Mouse (Mus musculus) kidney, adult 2 months (tissue): ENCODE measurements at regions not wholly inside any gene's neighbourhood (a gene's known extent, or its start where the extent isn't known, plus 50 kb on each side); places are given as distances from the start of the nearest gene placed in this dataset.

Experiments
- DNase-seq: peaks from one replicate; pipeline ENCODE4 v3.0.0; 2021
- H3K27ac ChIP-seq: fragments of 200-500 bp; 2 replicates; pipeline ENCODE4 v1.5.1; 2012; ENCODE audit warnings: low read depth, low read length, control low read depth, inconsistent platforms; ENCODE audit not compliant: insufficient read depth
- H3K27me3 ChIP-seq: fragments of 200-500 bp; replicated peaks from 2 replicates; pipeline ENCODE4 v1.6.1; 2012; ENCODE audit warnings: mild to moderate bottlenecking, moderate library complexity, low read length, inconsistent platforms; ENCODE audit not compliant: control insufficient read depth, insufficient read depth
- H3K36me3 ChIP-seq: fragments of 200-500 bp; 2 replicates; pipeline ENCODE4 v1.6.1; 2012; ENCODE audit warnings: mild to moderate bottlenecking, moderate library complexity, low read length, inconsistent platforms; ENCODE audit not compliant: control insufficient read depth, insufficient read depth
- H3K4me1 ChIP-seq: fragments of 200-500 bp; 2 replicates; pipeline ENCODE4 v1.6.1; 2011; ENCODE audit warnings: low read length; ENCODE audit not compliant: control insufficient read depth, insufficient read depth
- H3K4me3 ChIP-seq: fragments of 200-500 bp; 2 replicates; pipeline ENCODE4 v1.5.1; 2011; ENCODE audit warnings: mild to moderate bottlenecking, low read depth, low read length, control low read depth; ENCODE audit not compliant: insufficient read depth
- CTCF ChIP-seq: fragments of 200-500 bp; conservative IDR thresholded peaks from 2 replicates; pipeline ENCODE4 v1.5.1; 2011; ENCODE audit warnings: low read depth, mild to moderate bottlenecking, control low read depth, low read length, moderate library complexity, mixed read lengths; ENCODE audit not compliant: insufficient read depth, insufficient read length
- POLR2A ChIP-seq: fragments of 200-500 bp; IDR thresholded peaks from one replicate; pipeline ENCODE4 v1.6.1; 2011; ENCODE audit warnings: low read depth, low read length, control low read depth
- WGBS: fragments of 180-500 bp; shearing (Covaris S2); methylation state at CpG from one replicate; pipeline ENCODE4 v1.1.7; 2018; 5-methylcytosine and 5-hydroxymethylcytosine counted together

- no peaks in the 10 kb centered on the region for H3K27me3 ChIP-seq
- TF ChIP-seq POLR2A: no peak
- no peak for TF ChIP-seq CTCF
- DNase-seq: no peak
- H3K36me3 ChIP-seq: no peaks in the 10 kb centered on the region
- H3K27ac ChIP-seq: no peak overlapping the region
- no peaks in the 10 kb centered on the region for H3K4me1 ChIP-seq
- H3K4me3 ChIP-seq: no peak overlapping the region
- WGBS: 46% methylated on average over 6 of the region's 6 CpGs
These were observed 147.3 kb upstream of the Usp24 start for GRCm38 (mm10) chr4:106168741-106169140.

GRCm38 (mm10) chr4:106169466-106169865 lies 146.5 kb upstream of the Usp24 start:
- no peak overlapping the region for H3K4me3 ChIP-seq
- 94% methylated on average over 4 of the region's 4 CpGs for WGBS
- no peaks in the 10 kb centered on the region for H3K4me1 ChIP-seq
- no peak for DNase-seq
- H3K27me3 ChIP-seq: no peaks in the 10 kb centered on the region
- no peaks in the 10 kb centered on the region for H3K36me3 ChIP-seq
- no peak overlapping the region for H3K27ac ChIP-seq
- TF ChIP-seq CTCF: no peak
- TF ChIP-seq POLR2A: no peak

GRCm38 (mm10) chr4:106170731-106171130 lies 145.3 kb upstream of the Usp24 start:
- no peaks in the 10 kb centered on the region for H3K36me3 ChIP-seq
- no peak overlapping the region for H3K4me3 ChIP-seq
- no peak overlapping the region for H3K27ac ChIP-seq
- H3K27me3 ChIP-seq: no peaks in the 10 kb centered on the region
- DNase-seq: no peak
- H3K4me1 ChIP-seq: no peaks in the 10 kb centered on the region
- WGBS: 92% methylated on average over 8 of the region's 8 CpGs
- TF ChIP-seq CTCF (no peak), POLR2A (no peak)

DNA sequence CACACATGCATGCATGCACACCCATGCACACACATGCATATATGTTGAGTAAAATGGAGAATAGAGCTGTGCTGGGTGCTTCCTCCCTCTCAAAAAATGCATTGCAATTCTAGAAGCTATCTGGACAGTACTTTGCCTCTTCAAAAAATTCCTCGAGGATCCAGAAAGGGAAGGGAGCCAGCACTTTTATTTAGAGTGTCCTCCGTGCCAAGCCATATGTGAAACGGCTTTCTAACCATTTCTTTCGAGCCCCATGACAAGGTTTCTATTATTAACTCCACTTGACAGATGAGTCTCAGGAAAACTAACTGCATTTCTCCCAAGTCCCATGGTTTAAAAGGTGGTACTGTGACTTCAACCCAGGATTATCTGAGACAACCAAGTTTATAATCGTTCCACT lies 140.7 kb upstream of the Usp24 start:
- 55% methylated on average over 5 of the region's 5 CpGs for WGBS
- TF ChIP-seq CTCF (no peak), POLR2A (no peak)

GRCm38 (mm10) chr4:106185745-106186501 lies 130.1 kb upstream of the Usp24 start:
- Histone ChIP-seq H3K4me3 (no peak overlapping the region), H3K4me1 (0 out of 2 replicates have a peak, but pooled peaks cover 2% of the 10 kb centered on the region), H3K36me3 (no peaks in the 10 kb centered on the region), H3K27me3 (no peaks in the 10 kb centered on the region), H3K27ac (no peak overlapping the region)
- WGBS: 90% methylated on average over 13 of the region's 13 CpGs
- TF ChIP-seq POLR2A: no peak
- TF ChIP-seq CTCF: no peak
- DNase-seq: no peak

More for the DNA sequence above, 140.7 kb upstream of the Usp24 start:
- Histone ChIP-seq H3K4me1 (no peaks in the 10 kb centered on the region), H3K36me3 (no peaks in the 10 kb centered on the region), H3K27ac (no peak overlapping the region), H3K4me3 (no peak overlapping the region), H3K27me3 (no peaks in the 10 kb centered on the region)
- DNase-seq: no peak

GRCm38 (mm10) chr4:106186684-106187083 lies 129.3 kb upstream of the Usp24 start:
- WGBS: 85% methylated on average over 7 of the region's 7 CpGs
- no peak for TF ChIP-seq POLR2A
- TF ChIP-seq CTCF: no peak
- Histone ChIP-seq H3K27me3 (no peaks in the 10 kb centered on the region), H3K4me3 (no peak overlapping the region), H3K27ac (no peak overlapping the region), H3K4me1 (peaks cover 6% of the 10 kb centered on the region; the same call in 1 of the 2 replicates), H3K36me3 (no peaks in the 10 kb centered on the region)
- no peak for DNase-seq

DNA sequence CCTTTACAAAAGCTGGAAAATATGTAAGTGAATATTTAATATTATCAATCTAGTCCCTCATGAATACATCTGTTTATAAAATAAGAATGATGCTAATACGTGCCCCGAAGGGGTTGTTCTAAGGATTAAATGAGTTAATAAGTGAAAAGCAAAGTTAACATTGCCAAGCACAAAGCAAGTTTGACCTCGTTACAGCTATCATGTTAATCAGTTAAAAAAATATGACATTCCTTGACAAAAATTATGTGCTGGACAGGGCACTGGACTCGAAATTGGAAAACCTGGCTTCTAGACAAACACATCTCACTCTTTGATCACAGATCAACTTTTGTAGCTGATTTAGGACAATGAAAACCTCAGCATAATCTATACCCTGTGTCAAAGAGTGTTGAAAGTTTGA lies 125.8 kb upstream of the Usp24 start:
- Histone ChIP-seq H3K4me1 (peaks cover 6% of the 10 kb centered on the region; the same call in 1 of the 2 replicates), H3K4me3 (no peak overlapping the region), H3K36me3 (no peaks in the 10 kb centered on the region), H3K27me3 (no peaks in the 10 kb centered on the region), H3K27ac (no peak overlapping the region)
- TF ChIP-seq CTCF (no peak), POLR2A (no peak)
- DNase-seq: peak; percentile 38
- 37% methylated on average over 4 of the region's 4 CpGs for WGBS

GRCm38 (mm10) chr4:106191331-106191730 lies 124.7 kb upstream of the Usp24 start:
- 93% methylated on average over 8 of the region's 8 CpGs for WGBS
- no peaks in the 10 kb centered on the region for H3K36me3 ChIP-seq
- H3K4me3 ChIP-seq: no peak overlapping the region
- TF ChIP-seq CTCF: no peak
- TF ChIP-seq POLR2A: no peak
- H3K27me3 ChIP-seq: no peaks in the 10 kb centered on the region
- no peak overlapping the region for H3K27ac ChIP-seq
- no peak for DNase-seq
- peaks cover 6% of the 10 kb centered on the region; the same call in 1 of the 2 replicates for H3K4me1 ChIP-seq
